Mouse (Mus musculus) embryonic facial prominence, embryonic 12.5 days (tissue): Measurements from ENCODE around the gene Rasa2. TPM values are rescaled to one million over a fixed set of nuclear protein-coding genes. Genes with fewer than 3 reads are reported as not detected.

Source experiments
- ATAC-seq: fragments of 200-750 bp; cut with Nextera tagmentation; 2 replicates; pipeline ENCODE4 v1.8.0; 2017; ENCODE audit not compliant: insufficient number of reproducible peaks, insufficient read depth, low FRiP score, low TSS enrichment
- H3K27ac ChIP-seq: fragments of 300-500 bp; sonication (generic); 2 replicates; pipeline ENCODE4 v1.5.1; 2016; ENCODE audit warnings: mild to moderate bottlenecking
- H3K27me3 ChIP-seq: fragments of 300-500 bp; sonication (generic); 2 replicates; pipeline ENCODE4 v1.6.1; 2016; ENCODE audit warnings: mild to moderate bottlenecking, moderate library complexity
- H3K36me3 ChIP-seq: fragments of 300-500 bp; sonication (generic); 2 replicates; pipeline ENCODE4 v1.6.1; 2016; ENCODE audit warnings: mild to moderate bottlenecking
- H3K4me1 ChIP-seq: fragments of 300-500 bp; sonication (generic); 2 replicates; pipeline ENCODE4 v1.6.1; 2016
- H3K4me2 ChIP-seq: fragments of 300-500 bp; sonication (generic); replicated peaks from 2 replicates; pipeline ENCODE4 v1.6.1; 2016; ENCODE audit warnings: mild to moderate bottlenecking, moderate library complexity
- H3K4me3 ChIP-seq: fragments of 300-500 bp; sonication (generic); 2 replicates; pipeline ENCODE4 v1.5.1; 2016; ENCODE audit warnings: mild to moderate bottlenecking
- H3K9ac ChIP-seq: fragments of 300-500 bp; sonication (generic); 2 replicates; pipeline ENCODE4 v1.6.1; 2016; ENCODE audit warnings: mild to moderate bottlenecking, moderate library complexity
- H3K9me3 ChIP-seq: fragments of 300-500 bp; sonication (generic); 2 replicates; pipeline ENCODE4 v1.6.1; 2016; ENCODE audit warnings: mild to moderate bottlenecking, moderate library complexity
- WGBS: fragments of 180-500 bp; shearing (Covaris S2); methylation state at CpG from one replicate; pipeline ENCODE4 v1.1.7; 2016; 5-methylcytosine and 5-hydroxymethylcytosine counted together
- polyA plus RNA-seq: library from polyadenylated mRNA; unstranded; fragments of >200 nt; fragmentation: Nextera tagmentation; extraction: Ambion mirVana; gene quantifications from 2 replicates; pipeline ENCODE4 v1.2.1, GENCODE M21; 2016

The Rasa2 gene
- polyA plus RNA-seq, 1 experiment from 2014 or later = 23.9 TPM

- 27% methylated on average over 4 of the region's 4 CpGs for WGBS
Observed at GRCm38 (mm10) chr9:96517429-96517828, 114.0 kb downstream of the Rasa2 start.

GRCm38 (mm10) chr9:96516806-96517205, 114.6 kb downstream of the Rasa2 start:
- H3K27me3 ChIP-seq = no peaks in the 10 kb centered on the region
- no peak overlapping the region for H3K9ac ChIP-seq
- H3K4me2 ChIP-seq = no peak overlapping the region
- H3K4me1 ChIP-seq = no peaks in the 10 kb centered on the region
- H3K36me3 ChIP-seq = no peaks in the 10 kb centered on the region
- no peaks in the 10 kb centered on the region for H3K9me3 ChIP-seq
- ATAC-seq = no peak
- 75% methylated on average over 3 of the region's 3 CpGs for WGBS
- no peak overlapping the region for H3K27ac ChIP-seq
- H3K4me3 ChIP-seq = no peak overlapping the region

More at GRCm38 (mm10) chr9:96517429-96517828, 114.0 kb downstream of the Rasa2 start:
- Histone ChIP-seq H3K9me3 (no peaks in the 10 kb centered on the region), H3K27me3 (no peaks in the 10 kb centered on the region), H3K36me3 (no peaks in the 10 kb centered on the region), H3K9ac (no peak overlapping the region), H3K4me3 (no peak overlapping the region), H3K4me1 (no peaks in the 10 kb centered on the region), H3K4me2 (no peak overlapping the region), H3K27ac (no peak overlapping the region)
- ATAC-seq = no peak

GRCm38 (mm10) chr9:96515737-96516136, 115.7 kb downstream of the Rasa2 start:
- WGBS = 87% methylated on average over 5 of the region's 5 CpGs
- Histone ChIP-seq H3K4me3 (no peak overlapping the region), H3K4me2 (no peak overlapping the region), H3K4me1 (no peaks in the 10 kb centered on the region), H3K27ac (no peak overlapping the region), H3K9ac (no peak overlapping the region), H3K9me3 (no peaks in the 10 kb centered on the region), H3K27me3 (no peaks in the 10 kb centered on the region), H3K36me3 (no peaks in the 10 kb centered on the region)
- ATAC-seq = no peak

GRCm38 (mm10) chr9:96514278-96514677, 117.1 kb downstream of the Rasa2 start:
- Histone ChIP-seq H3K4me3 (no peak overlapping the region), H3K27ac (no peak overlapping the region), H3K4me2 (no peak overlapping the region), H3K36me3 (no peaks in the 10 kb centered on the region), H3K4me1 (no peaks in the 10 kb centered on the region), H3K9ac (no peak overlapping the region), H3K9me3 (no peaks in the 10 kb centered on the region), H3K27me3 (no peaks in the 10 kb centered on the region)
- no peak for ATAC-seq
- WGBS = 78% methylated on average over 5 of the region's 5 CpGs

- 31% methylated on average over 10 of the region's 10 CpGs for WGBS
- H3K4me3 ChIP-seq = no peak overlapping the region
- 0 out of 2 replicates have a peak overlapping the region, but pooled peaks have one; percentile 2 for H3K4me2 ChIP-seq
Observed at GRCm38 (mm10) chr9:96506011-96506498, 125.4 kb downstream of the Rasa2 start.

GRCm38 (mm10) chr9:96505156-96505555, 126.3 kb downstream of the Rasa2 start:
- H3K4me3 ChIP-seq = no peak overlapping the region
- no peak for ATAC-seq
- no peak overlapping the region for H3K27ac ChIP-seq
- no peaks in the 10 kb centered on the region for H3K36me3 ChIP-seq
- H3K9me3 ChIP-seq = no peaks in the 10 kb centered on the region
- H3K4me2 ChIP-seq = no peak overlapping the region
- H3K27me3 ChIP-seq = no peaks in the 10 kb centered on the region
- WGBS = 89% methylated on average over 4 of the region's 4 CpGs
- H3K9ac ChIP-seq = no peak overlapping the region
- peaks cover 19% of the 10 kb centered on the region for H3K4me1 ChIP-seq

More at GRCm38 (mm10) chr9:96506011-96506498, 125.4 kb downstream of the Rasa2 start:
- ATAC-seq = peak; percentile 78
- Histone ChIP-seq H3K36me3 (no peaks in the 10 kb centered on the region), H3K9ac (no peak overlapping the region), H3K4me1 (peaks cover 19% of the 10 kb centered on the region), H3K9me3 (no peaks in the 10 kb centered on the region), H3K27ac (no peak overlapping the region), H3K27me3 (no peaks in the 10 kb centered on the region)

- H3K9ac ChIP-seq = no peak overlapping the region
- H3K4me2 ChIP-seq = no peak overlapping the region
- 57% methylated on average over 17 of the region's 17 CpGs for WGBS
- H3K36me3 ChIP-seq = no peaks in the 10 kb centered on the region
- H3K27me3 ChIP-seq = no peaks in the 10 kb centered on the region
- H3K9me3 ChIP-seq = 0 out of 2 replicates have a peak, but pooled peaks cover under 1% of the 10 kb centered on the region
- H3K4me1 ChIP-seq = peaks cover 19% of the 10 kb centered on the region
- no peak overlapping the region for H3K4me3 ChIP-seq
- ATAC-seq = no peak
- H3K27ac ChIP-seq = no peak overlapping the region
Observed at GRCm38 (mm10) chr9:96504116-96504895, 127.1 kb downstream of the Rasa2 start.

GRCm38 (mm10) chr9:96502856-96503610, 128.4 kb downstream of the Rasa2 start:
- Histone ChIP-seq H3K27ac (no peak overlapping the region), H3K9ac (no peak overlapping the region), H3K4me2 (no peak overlapping the region), H3K9me3 (0 out of 2 replicates have a peak, but pooled peaks cover 6% of the 10 kb centered on the region), H3K27me3 (no peaks in the 10 kb centered on the region), H3K4me1 (peaks cover 19% of the 10 kb centered on the region), H3K4me3 (no peak overlapping the region), H3K36me3 (no peaks in the 10 kb centered on the region)
- ATAC-seq = 0 out of 2 replicates have a peak, but pooled peaks have one; percentile 1
- 75% methylated on average over 6 of the region's 6 CpGs for WGBS

GRCm38 (mm10) chr9:96501217-96501616, 130.2 kb downstream of the Rasa2 start:
- ATAC-seq = no peak
- no peak overlapping the region for H3K9ac ChIP-seq
- 62% methylated on average over 7 of the region's 7 CpGs for WGBS
- no peak overlapping the region for H3K27ac ChIP-seq
- 0 out of 2 replicates have a peak, but pooled peaks cover 6% of the 10 kb centered on the region for H3K9me3 ChIP-seq
- H3K36me3 ChIP-seq = no peaks in the 10 kb centered on the region
- peaks cover 19% of the 10 kb centered on the region for H3K4me1 ChIP-seq
- H3K4me2 ChIP-seq = no peak overlapping the region
- H3K27me3 ChIP-seq = no peaks in the 10 kb centered on the region
- H3K4me3 ChIP-seq = no peak overlapping the region

- Histone ChIP-seq H3K4me2 (no peak overlapping the region), H3K4me3 (no peak overlapping the region), H3K4me1 (no peaks in the 10 kb centered on the region), H3K27me3 (no peaks in the 10 kb centered on the region), H3K36me3 (no peaks in the 10 kb centered on the region), H3K9me3 (no peaks in the 10 kb centered on the region), H3K27ac (no peak overlapping the region), H3K9ac (no peak overlapping the region)
- ATAC-seq = no peak
- WGBS = 31% methylated on average over 3 of the region's 3 CpGs
Observed at GRCm38 (mm10) chr9:96493212-96493611, 138.2 kb downstream of the Rasa2 start.

- no peak overlapping the region for H3K27ac ChIP-seq
- 40% methylated on average over 12 of the region's 12 CpGs for WGBS
- no peaks in the 10 kb centered on the region for H3K4me1 ChIP-seq
- no peak overlapping the region for H3K4me2 ChIP-seq
- H3K36me3 ChIP-seq = no peaks in the 10 kb centered on the region
- H3K4me3 ChIP-seq = no peak overlapping the region
- no peaks in the 10 kb centered on the region for H3K9me3 ChIP-seq
- ATAC-seq = no peak
- H3K9ac ChIP-seq = no peak overlapping the region
- H3K27me3 ChIP-seq = no peaks in the 10 kb centered on the region
Observed at GRCm38 (mm10) chr9:96491810-96492209, 139.6 kb downstream of the Rasa2 start.
